Mouse (Mus musculus) heart, embryonic 11.5 days (tissue): Measurements from ENCODE around the gene Cmbl. TPM values are rescaled to one million over a fixed set of nuclear protein-coding genes. Genes with fewer than 3 reads are reported as not detected.

ENCODE experiments used
- ATAC-seq: fragments of 200-750 bp; cut with Nextera tagmentation; replicated peaks from 2 replicates; pipeline ENCODE4 v1.8.0; 2017; ENCODE audit warnings: moderate library complexity; ENCODE audit not compliant: insufficient number of reproducible peaks, low FRiP score, low TSS enrichment
- H3K27ac ChIP-seq: fragments of 300-500 bp; sonication (generic); 2 replicates; pipeline ENCODE4 v1.5.1; 2014; ENCODE audit warnings: mild to moderate bottlenecking, low read depth, low read length
- H3K27me3 ChIP-seq: fragments of 300-500 bp; sonication (generic); 2 replicates; pipeline ENCODE4 v1.6.1; 2014; ENCODE audit warnings: mild to moderate bottlenecking, low read length, mixed read lengths; ENCODE audit not compliant: control insufficient read depth, insufficient read depth
- H3K36me3 ChIP-seq: fragments of 300-500 bp; sonication (generic); 2 replicates; pipeline ENCODE4 v1.6.1; 2014; ENCODE audit warnings: mild to moderate bottlenecking, low read length, moderate library complexity, mixed read lengths; ENCODE audit not compliant: control insufficient read depth, insufficient read depth
- H3K4me1 ChIP-seq: fragments of 300-500 bp; sonication (generic); 2 replicates; pipeline ENCODE4 v1.6.1; 2014; ENCODE audit warnings: low read length; ENCODE audit not compliant: control insufficient read depth, insufficient read depth
- H3K4me2 ChIP-seq: fragments of 300-500 bp; sonication (generic); 2 replicates; pipeline ENCODE4 v1.6.1; 2014; ENCODE audit warnings: mild to moderate bottlenecking, moderate library complexity
- H3K4me3 ChIP-seq: fragments of 300-500 bp; sonication (generic); 2 replicates; pipeline ENCODE4 v1.5.1; 2014; ENCODE audit warnings: low read depth, low read length
- H3K9ac ChIP-seq: fragments of 300-500 bp; sonication (generic); 2 replicates; pipeline ENCODE4 v1.6.1; 2014; ENCODE audit warnings: mild to moderate bottlenecking, low read depth, low read length, moderate library complexity
- H3K9me3 ChIP-seq: fragments of 300-500 bp; sonication (generic); replicated peaks from 2 replicates; pipeline ENCODE4 v1.6.1; 2016; ENCODE audit warnings: low read length; ENCODE audit not compliant: control insufficient read depth
- WGBS: fragments of 180-500 bp; shearing (Covaris S2); extraction: QIAGEN DNeasy Blood & Tissue Kit; methylation state at CpG from one replicate; pipeline ENCODE4 v1.1.7; 2014; ENCODE audit not compliant: insufficient replicate concordance; 5-methylcytosine and 5-hydroxymethylcytosine counted together
- polyA plus RNA-seq: library from polyadenylated mRNA; unstranded; fragments of >200 nt; fragmentation: Nextera tagmentation; extraction: Ambion mirVana; gene quantifications from 2 replicates; pipeline ENCODE4 v1.2.1, GENCODE M21; 2014

Gene Cmbl
- polyA plus RNA-seq = 6.6 and 8.5 TPM in 2 replicates

DNA sequence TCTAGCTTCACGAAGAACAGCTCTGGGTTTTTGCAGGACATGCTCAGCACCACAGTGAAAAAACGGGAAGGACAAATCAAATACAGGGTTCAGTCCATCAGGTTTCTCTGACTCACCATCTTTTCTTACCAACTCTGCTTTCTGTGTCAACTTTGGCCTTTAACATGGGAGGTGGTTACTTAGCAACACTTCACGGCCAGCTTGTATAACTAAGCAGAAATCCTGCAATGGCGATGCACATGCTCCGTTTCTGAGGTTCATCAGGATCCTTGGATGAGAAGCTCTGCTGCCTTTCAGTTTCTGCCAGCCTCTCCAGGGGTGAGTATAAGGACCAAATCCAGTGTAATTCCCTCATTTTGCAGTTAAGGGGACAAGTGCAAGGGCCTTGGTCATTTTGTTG, at the start of gene Cmbl:
Gene Cmbl, plus strand, starts transcription at position 206 of the 400 bp plus-strand sequence.
- no peaks in the 10 kb centered on the region for H3K36me3 ChIP-seq
- H3K4me1 ChIP-seq = peaks cover 23% of the 10 kb centered on the region
- 76% methylated on average over 5 of the region's 5 CpGs for WGBS
- H3K27ac ChIP-seq = no peak within 1 kb of the TSS
- H3K4me3 ChIP-seq = no peak within 1 kb of the TSS
- no peak for ATAC-seq
- H3K9me3 ChIP-seq = no peaks in the 10 kb centered on the region
- no peak within 1 kb of the TSS for H3K4me2 ChIP-seq
- no peaks in the 10 kb centered on the region for H3K27me3 ChIP-seq
- no peak within 1 kb of the TSS for H3K9ac ChIP-seq

DNA sequence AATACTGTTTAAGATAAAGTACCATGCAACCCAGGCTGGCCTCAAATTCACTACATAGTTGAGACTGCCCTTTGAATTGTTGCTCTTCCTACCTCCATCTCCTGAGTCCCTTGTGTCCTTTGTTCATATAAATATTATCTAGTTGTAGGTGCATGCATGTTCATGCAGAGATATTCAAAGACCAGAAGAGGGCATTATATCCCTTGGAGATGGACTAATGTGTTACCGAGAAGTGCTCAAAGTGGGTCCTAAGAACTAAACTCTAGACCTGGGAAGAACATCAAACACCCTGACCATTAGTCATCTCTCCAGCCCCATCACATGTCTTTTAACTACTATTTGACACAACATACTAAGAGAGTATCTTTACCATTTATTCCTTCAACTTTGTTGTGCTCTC, 48.0 kb upstream of the Cmbl start:
- Histone ChIP-seq H3K9me3 (no peaks in the 10 kb centered on the region), H3K9ac (no peak overlapping the region), H3K4me3 (no peak overlapping the region), H3K4me1 (no peaks in the 10 kb centered on the region), H3K27me3 (no peaks in the 10 kb centered on the region), H3K27ac (no peak overlapping the region), H3K4me2 (no peak overlapping the region), H3K36me3 (no peaks in the 10 kb centered on the region)
- no peak for ATAC-seq
- 76% methylated on average over 1 of the region's 1 CpGs for WGBS

GRCm38 (mm10) chr15:31518371-31518770, 46.8 kb upstream of the Cmbl start:
- no peak overlapping the region for H3K9ac ChIP-seq
- WGBS = 77% methylated on average over 2 of the region's 2 CpGs
- no peak for ATAC-seq

DNA sequence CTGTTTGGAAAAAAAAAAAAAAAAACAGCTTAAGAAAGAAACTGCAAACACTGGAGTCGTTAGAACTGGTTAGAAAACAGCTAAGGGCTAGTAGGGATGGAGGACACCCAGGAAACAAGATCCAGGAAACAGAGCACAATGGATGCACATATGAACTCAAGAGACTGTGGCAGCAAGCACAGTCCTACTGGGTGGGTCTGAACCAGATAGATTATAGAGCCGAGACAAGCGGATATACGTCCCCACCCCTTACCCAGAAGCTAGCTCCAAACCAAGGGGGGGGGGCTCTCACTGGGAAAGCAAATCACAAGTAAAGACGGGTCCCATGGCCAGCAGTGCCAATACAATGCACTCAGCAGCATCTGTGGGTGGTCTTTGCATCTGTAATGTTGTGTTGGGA, 46.2 kb upstream of the Cmbl start:
- whole genome bisulfite sequencing = 72% methylated on average over 5 of the region's 5 CpGs
- Histone ChIP-seq H3K27ac (no peak overlapping the region), H3K9me3 (no peaks in the 10 kb centered on the region), H3K27me3 (no peaks in the 10 kb centered on the region), H3K4me2 (no peak overlapping the region), H3K9ac (no peak overlapping the region), H3K4me1 (0 out of 2 replicates have a peak, but pooled peaks cover 3% of the 10 kb centered on the region), H3K36me3 (no peaks in the 10 kb centered on the region), H3K4me3 (no peak overlapping the region)
- ATAC-seq = no peak

More at GRCm38 (mm10) chr15:31518371-31518770, 46.8 kb upstream of the Cmbl start:
- no peak overlapping the region for H3K4me2 ChIP-seq
- H3K9me3 ChIP-seq = no peaks in the 10 kb centered on the region
- H3K4me1 ChIP-seq = no peaks in the 10 kb centered on the region
- H3K36me3 ChIP-seq = no peaks in the 10 kb centered on the region
- H3K27me3 ChIP-seq = no peaks in the 10 kb centered on the region
- no peak overlapping the region for H3K4me3 ChIP-seq
- H3K27ac ChIP-seq = no peak overlapping the region

GRCm38 (mm10) chr15:31526463-31526862, 38.7 kb upstream of the Cmbl start:
- no peak overlapping the region for H3K27ac ChIP-seq
- no peak overlapping the region for H3K9ac ChIP-seq
- no peaks in the 10 kb centered on the region for H3K36me3 ChIP-seq
- no peak overlapping the region for H3K4me2 ChIP-seq
- WGBS = 88% methylated on average over 1 of the region's 1 CpGs
- ATAC-seq = no peak
- no peak overlapping the region for H3K4me3 ChIP-seq
- H3K9me3 ChIP-seq = no peaks in the 10 kb centered on the region
- H3K4me1 ChIP-seq = peaks cover 18% of the 10 kb centered on the region
- no peaks in the 10 kb centered on the region for H3K27me3 ChIP-seq

DNA sequence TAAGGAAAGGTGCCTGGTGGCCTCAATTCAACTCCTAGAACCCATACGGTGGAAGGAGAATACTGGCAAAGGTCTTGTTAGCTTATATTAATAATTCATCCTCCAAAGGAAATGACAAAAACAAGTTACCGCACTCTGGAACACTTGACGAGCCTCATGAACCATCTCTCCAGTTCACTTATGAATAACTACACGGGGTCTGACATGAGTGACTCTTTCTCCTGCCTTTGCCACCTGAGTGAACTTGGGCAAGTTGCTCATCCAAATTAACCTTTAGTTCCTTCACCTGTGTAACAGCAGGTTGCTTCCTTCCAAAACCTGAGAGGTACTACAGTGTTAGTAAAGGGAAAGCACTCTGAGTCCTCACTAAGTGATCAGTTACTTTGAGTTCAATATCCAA, 36.7 kb upstream of the Cmbl start:
- 92% methylated on average over 4 of the region's 4 CpGs for WGBS
- H3K36me3 ChIP-seq = no peaks in the 10 kb centered on the region
- H3K9ac ChIP-seq = no peak overlapping the region
- ATAC-seq = no peak
- no peaks in the 10 kb centered on the region for H3K9me3 ChIP-seq
- H3K4me3 ChIP-seq = no peak overlapping the region
- H3K4me1 ChIP-seq = peaks cover 18% of the 10 kb centered on the region
- H3K27ac ChIP-seq = no peak overlapping the region
- no peak overlapping the region for H3K4me2 ChIP-seq
- no peaks in the 10 kb centered on the region for H3K27me3 ChIP-seq

- H3K4me3 ChIP-seq = peak overlapping the region; percentile 97
- WGBS = 47% methylated on average over 6 of the region's 6 CpGs
- no peaks in the 10 kb centered on the region for H3K27me3 ChIP-seq
- H3K27ac ChIP-seq = no peak overlapping the region
- H3K36me3 ChIP-seq = no peaks in the 10 kb centered on the region
- peak overlapping the region; percentile 80 for H3K4me2 ChIP-seq
- H3K4me1 ChIP-seq = peaks cover 15% of the 10 kb centered on the region
- H3K9ac ChIP-seq = no peak overlapping the region
- no peaks in the 10 kb centered on the region for H3K9me3 ChIP-seq
- no peak for ATAC-seq
Measured at GRCm38 (mm10) chr15:31529103-31529502, 36.1 kb upstream of the Cmbl start.

DNA sequence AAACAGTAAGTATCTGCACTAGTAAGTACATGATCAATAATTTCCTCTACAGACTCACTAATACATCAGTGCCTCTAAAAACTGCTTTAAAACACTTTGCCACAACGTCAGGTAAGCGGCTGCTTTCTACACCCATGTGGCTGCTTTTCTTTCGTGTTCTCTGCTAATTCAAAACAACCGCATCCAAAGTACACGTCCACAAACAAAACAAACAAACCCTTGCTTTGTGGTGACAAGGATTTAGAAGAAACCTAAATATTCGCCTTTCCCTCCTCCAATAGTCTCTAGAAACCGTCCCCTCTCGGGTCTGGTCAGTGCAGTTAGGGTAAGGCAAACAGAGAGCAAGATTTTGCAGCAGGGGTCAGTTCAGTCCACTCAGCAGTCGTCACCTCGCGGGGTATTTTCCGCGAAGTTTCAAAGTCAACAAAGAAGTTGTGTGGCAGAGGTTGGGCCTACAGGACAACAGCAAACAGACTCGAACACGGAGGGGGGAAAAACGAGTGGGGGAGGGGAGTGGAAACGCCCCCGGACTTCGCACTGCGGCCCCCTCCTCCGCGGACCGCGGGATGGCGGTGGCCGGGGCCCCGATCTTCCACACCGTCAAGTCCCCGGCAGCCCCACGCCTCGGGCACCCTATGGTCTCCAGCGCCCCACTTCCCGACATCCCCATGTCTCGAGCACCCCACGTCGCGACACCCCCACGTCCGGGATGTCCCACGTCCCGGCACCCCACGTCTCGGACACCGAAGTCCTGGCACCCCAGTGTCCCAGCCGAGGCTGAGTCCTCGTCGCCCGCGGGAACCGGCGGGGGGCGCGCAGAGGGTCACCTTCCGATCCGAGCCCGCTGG, 35.2 kb upstream of the Cmbl start:
- Histone ChIP-seq H3K4me1 (peaks cover 7% of the 10 kb centered on the region), H3K36me3 (no peaks in the 10 kb centered on the region), H3K4me2 (peak overlapping the region; percentile 80), H3K27me3 (no peaks in the 10 kb centered on the region), H3K4me3 (peak overlapping the region; percentile 97), H3K9ac (peak overlapping the region; percentile 95), H3K9me3 (no peaks in the 10 kb centered on the region), H3K27ac (peak overlapping the region; percentile 99)
- under 1% methylated on average over 49 of the region's 56 CpGs for WGBS
- ATAC-seq = peak; percentile 48
